Mouse (Mus musculus) midbrain, embryonic 15.5 days (tissue): ENCODE measurements around the gene Cdh13. TPM values are rescaled to one million over a fixed set of nuclear protein-coding genes. Genes with fewer than 3 reads are reported as not detected.

ENCODE experiments used
- ATAC-seq: fragments of 200-750 bp; cut with Nextera tagmentation; replicated peaks from 2 replicates; pipeline ENCODE4 v1.8.0; 2017; ENCODE audit warnings: moderate TSS enrichment
- H3K27ac ChIP-seq: fragments of 300-500 bp; sonication (generic); 2 replicates; pipeline ENCODE4 v1.5.1; 2015; ENCODE audit warnings: mild to moderate bottlenecking, inconsistent platforms
- H3K27me3 ChIP-seq: fragments of 300-500 bp; sonication (generic); replicated peaks from 2 replicates; pipeline ENCODE4 v1.6.1; 2015; ENCODE audit warnings: inconsistent platforms
- H3K36me3 ChIP-seq: fragments of 300-500 bp; sonication (generic); replicated peaks from 2 replicates; pipeline ENCODE4 v1.6.1; 2015; ENCODE audit warnings: inconsistent platforms
- H3K4me1 ChIP-seq: fragments of 300-500 bp; sonication (generic); 2 replicates; pipeline ENCODE4 v1.6.1; 2015; ENCODE audit warnings: inconsistent platforms
- H3K4me2 ChIP-seq: fragments of 300-500 bp; sonication (generic); 2 replicates; pipeline ENCODE4 v1.6.1; 2015; ENCODE audit warnings: inconsistent platforms, mild to moderate bottlenecking, moderate library complexity
- H3K4me3 ChIP-seq: fragments of 300-500 bp; sonication (generic); 2 replicates; pipeline ENCODE4 v1.5.1; 2015; ENCODE audit warnings: mild to moderate bottlenecking, inconsistent platforms
- H3K9ac ChIP-seq: fragments of 300-500 bp; sonication (generic); 2 replicates; pipeline ENCODE4 v1.6.1; 2015; ENCODE audit warnings: mild to moderate bottlenecking, inconsistent platforms
- H3K9me3 ChIP-seq: fragments of 300-500 bp; sonication (generic); 2 replicates; pipeline ENCODE4 v1.6.1; 2016; ENCODE audit warnings: inconsistent platforms
- WGBS: fragments of 180-500 bp; shearing (Covaris S2); methylation state at CpG from one replicate; pipeline ENCODE4 v1.1.7; 2015; ENCODE audit warnings: mixed read lengths; 5-methylcytosine and 5-hydroxymethylcytosine counted together
- polyA plus RNA-seq: library from polyadenylated mRNA; unstranded; fragments of >200 nt; fragmentation: Nextera tagmentation; extraction: Ambion mirVana; gene quantifications from 2 replicates; pipeline ENCODE4 v1.2.1, GENCODE M21; 2015

Cdh13 gene
- polyA plus RNA-seq, 1 experiment from 2014 or later: 110 TPM

DNA sequence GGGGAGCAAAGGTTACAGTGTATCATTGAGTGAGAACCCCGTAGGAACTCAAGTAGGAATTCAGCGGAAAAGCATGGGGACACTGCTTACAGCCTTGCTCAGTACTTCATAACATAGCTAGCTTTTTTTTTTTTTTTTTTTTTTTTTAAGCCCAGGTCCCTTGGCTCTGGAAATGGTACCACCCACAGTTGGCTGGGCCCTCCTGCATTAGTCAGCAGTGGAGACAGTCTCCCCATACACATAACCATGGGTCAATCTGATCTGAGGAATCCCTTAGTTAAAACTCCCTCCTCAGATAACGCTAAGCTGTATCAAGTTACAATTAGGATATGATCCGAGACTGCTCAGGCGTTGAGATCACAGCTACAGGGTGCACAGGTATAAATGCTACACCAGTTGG, 344.2 kb downstream of the Cdh13 start:
- Histone ChIP-seq H3K4me3 (no peak overlapping the region), H3K4me2 (no peak overlapping the region), H3K36me3 (no peaks in the 10 kb centered on the region), H3K9me3 (no peaks in the 10 kb centered on the region), H3K9ac (no peak overlapping the region), H3K27ac (no peak overlapping the region), H3K27me3 (no peaks in the 10 kb centered on the region), H3K4me1 (no peaks in the 10 kb centered on the region)
- no peak for ATAC-seq
- WGBS: 91% methylated on average over 5 of the region's 5 CpGs

DNA sequence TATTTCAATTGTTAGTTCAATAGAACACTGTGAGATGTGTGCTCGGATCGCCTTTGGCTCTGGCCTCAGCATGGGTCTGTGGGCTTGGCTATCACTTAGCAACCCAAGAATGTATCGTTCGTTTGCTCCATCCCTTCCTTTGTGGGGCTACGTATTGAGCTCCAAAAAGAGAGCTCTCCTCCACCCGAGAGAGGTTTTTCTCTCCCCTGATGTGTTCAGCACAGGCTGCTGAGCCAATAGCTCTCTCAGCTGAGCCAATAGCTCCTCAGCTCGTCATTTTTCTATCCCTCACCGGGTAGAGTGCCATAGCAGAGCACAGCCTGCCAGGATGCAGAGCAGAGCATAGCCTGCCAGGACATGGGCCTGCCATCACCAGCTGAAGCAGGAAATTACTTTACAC, 345.2 kb downstream of the Cdh13 start:
- WGBS: 48% methylated on average over 8 of the region's 8 CpGs
- ATAC-seq: no peak
- H3K27ac ChIP-seq: no peak overlapping the region

DNA sequence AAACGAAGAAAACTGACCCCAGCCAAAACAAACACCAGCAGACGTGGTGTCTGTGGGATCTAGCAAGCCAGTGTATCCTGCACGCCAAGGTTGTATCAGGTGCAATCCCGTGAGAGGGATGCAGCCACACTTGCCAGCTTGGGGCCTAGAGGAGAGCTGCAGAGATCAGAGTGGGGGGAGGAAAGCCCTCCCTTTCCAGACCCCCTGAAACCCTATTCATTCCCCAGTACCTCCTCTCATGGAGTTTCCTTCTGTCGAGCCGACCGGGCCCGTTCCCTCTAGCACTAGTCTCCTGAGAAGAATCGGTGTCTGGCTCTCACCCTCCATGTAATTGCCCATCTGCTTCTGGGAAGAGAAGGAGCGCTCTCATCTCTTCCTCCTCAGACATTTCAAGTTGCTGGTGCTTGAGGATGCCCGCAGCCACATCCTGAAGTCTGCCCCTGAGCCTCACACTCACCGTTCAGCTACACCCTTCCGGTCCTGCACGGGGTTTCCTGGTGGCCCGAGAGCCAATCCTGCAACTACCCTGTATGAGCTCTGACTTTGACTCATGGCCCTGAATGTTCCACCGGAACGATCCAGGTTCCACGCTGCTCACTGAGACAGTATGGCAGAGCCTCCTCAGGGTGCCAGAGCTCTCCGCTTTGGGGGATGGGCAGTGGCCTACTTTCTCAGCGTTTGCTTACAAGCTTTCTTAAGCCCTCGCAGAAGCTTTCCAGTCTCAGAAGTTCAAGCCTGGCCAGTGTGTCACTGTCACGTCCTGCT, 351.9 kb downstream of the Cdh13 start:
- Histone ChIP-seq H3K27ac (no peak overlapping the region), H3K27me3 (no peaks in the 10 kb centered on the region), H3K9ac (no peak overlapping the region), H3K4me2 (no peak overlapping the region), H3K36me3 (no peaks in the 10 kb centered on the region), H3K4me3 (no peak overlapping the region), H3K4me1 (no peaks in the 10 kb centered on the region), H3K9me3 (no peaks in the 10 kb centered on the region)
- WGBS: 70% methylated on average over 22 of the region's 22 CpGs
- ATAC-seq: no peak

More for the DNA sequence above, 345.2 kb downstream of the Cdh13 start:
- H3K27me3 ChIP-seq: no peaks in the 10 kb centered on the region
- H3K36me3 ChIP-seq: no peaks in the 10 kb centered on the region
- no peak overlapping the region for H3K4me2 ChIP-seq
- H3K4me1 ChIP-seq: no peaks in the 10 kb centered on the region
- no peak overlapping the region for H3K9ac ChIP-seq
- no peak overlapping the region for H3K4me3 ChIP-seq
- no peaks in the 10 kb centered on the region for H3K9me3 ChIP-seq

DNA sequence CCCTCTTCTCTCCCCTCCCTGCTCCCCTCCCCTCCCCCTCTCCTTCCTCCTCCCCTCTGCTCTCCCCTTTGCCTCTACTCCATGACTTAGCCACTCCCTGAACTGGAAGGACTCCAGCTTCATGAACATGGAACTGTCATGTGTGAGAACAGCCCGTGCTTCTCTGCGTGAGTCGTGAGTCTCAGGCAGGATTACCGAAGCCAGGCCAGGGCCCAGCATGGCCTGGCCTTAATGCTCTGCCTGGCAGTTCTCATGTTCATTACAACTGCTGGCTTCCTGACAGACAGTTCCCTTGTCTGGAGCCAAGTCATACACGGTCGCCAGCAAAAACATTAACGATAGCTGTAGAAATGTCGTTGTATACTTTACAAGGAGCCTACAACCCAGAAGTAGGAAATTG, 356.1 kb downstream of the Cdh13 start:
- WGBS: 87% methylated on average over 8 of the region's 8 CpGs
- no peak overlapping the region for H3K27ac ChIP-seq
- no peak overlapping the region for H3K4me3 ChIP-seq
- no peak overlapping the region for H3K4me2 ChIP-seq
- H3K9me3 ChIP-seq: no peaks in the 10 kb centered on the region
- no peaks in the 10 kb centered on the region for H3K36me3 ChIP-seq
- H3K27me3 ChIP-seq: no peaks in the 10 kb centered on the region
- no peak overlapping the region for H3K9ac ChIP-seq
- no peak for ATAC-seq
- H3K4me1 ChIP-seq: no peaks in the 10 kb centered on the region

DNA sequence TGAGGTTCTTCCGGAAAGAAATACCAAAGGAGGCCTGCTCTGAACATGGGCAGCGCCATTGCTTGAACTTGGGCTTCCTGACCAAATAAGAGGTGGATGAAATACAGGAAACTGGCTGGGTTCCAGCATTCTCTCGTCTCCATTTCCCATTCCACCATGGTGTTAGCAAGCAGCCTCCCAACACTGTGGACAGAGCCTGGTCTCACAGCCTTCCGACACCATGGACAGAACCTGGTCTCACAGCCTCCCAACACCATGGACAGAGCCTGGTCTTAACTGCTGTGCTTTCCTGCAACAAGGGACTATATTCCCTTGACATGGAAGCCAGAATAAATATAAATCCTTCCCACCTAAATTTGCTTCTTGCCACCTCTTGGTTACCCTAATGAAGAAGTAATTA, 358.3 kb downstream of the Cdh13 start:
- Histone ChIP-seq H3K4me2 (no peak overlapping the region), H3K4me3 (no peak overlapping the region), H3K4me1 (no peaks in the 10 kb centered on the region), H3K27me3 (no peaks in the 10 kb centered on the region), H3K9me3 (no peaks in the 10 kb centered on the region), H3K9ac (no peak overlapping the region), H3K36me3 (no peaks in the 10 kb centered on the region), H3K27ac (no peak overlapping the region)
- 91% methylated on average over 4 of the region's 4 CpGs for WGBS
- no peak for ATAC-seq

DNA sequence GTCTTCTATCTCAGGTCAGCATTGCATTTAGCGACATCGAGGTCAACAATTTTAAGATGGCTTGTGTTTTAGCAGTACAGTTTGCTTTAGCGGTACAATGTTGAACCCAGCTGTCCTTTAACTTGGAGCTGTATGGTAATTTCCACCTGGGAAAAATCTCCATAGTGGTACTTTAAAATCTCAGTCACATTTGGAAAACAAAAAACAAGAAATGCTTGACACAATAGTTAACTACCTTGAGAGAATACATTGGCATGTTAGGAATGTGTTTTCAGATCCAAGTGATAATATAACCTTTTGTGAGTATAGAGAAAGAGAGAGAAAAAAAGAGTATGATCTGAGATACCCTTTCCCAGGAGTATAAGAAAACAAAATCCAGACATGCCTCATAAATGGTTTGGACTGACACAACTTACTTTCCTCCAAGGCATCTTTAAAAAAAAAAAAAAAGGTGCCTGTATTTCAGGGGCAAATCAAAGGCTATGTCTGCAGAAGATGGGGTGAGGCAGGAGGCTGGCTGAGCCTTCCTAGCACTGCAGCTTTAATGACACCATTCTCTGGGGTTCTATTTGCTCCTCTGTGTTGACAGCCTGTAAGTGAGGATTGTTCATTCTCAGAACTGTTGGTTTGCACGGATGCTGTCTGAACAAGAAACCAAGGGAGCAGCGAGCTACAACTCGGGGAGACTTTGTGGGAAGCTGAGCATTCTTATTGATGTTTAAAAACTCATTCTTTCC, 365.4 kb downstream of the Cdh13 start:
- no peaks in the 10 kb centered on the region for H3K9me3 ChIP-seq
- H3K27me3 ChIP-seq: no peaks in the 10 kb centered on the region
- H3K36me3 ChIP-seq: no peaks in the 10 kb centered on the region
- H3K4me3 ChIP-seq: no peak overlapping the region
- WGBS: 79% methylated on average over 6 of the region's 6 CpGs
- H3K9ac ChIP-seq: no peak overlapping the region
- no peak for ATAC-seq
- H3K4me2 ChIP-seq: no peak overlapping the region
- peaks cover 7% of the 10 kb centered on the region; the same call in 1 of the 2 replicates for H3K4me1 ChIP-seq
- no peak overlapping the region for H3K27ac ChIP-seq

DNA sequence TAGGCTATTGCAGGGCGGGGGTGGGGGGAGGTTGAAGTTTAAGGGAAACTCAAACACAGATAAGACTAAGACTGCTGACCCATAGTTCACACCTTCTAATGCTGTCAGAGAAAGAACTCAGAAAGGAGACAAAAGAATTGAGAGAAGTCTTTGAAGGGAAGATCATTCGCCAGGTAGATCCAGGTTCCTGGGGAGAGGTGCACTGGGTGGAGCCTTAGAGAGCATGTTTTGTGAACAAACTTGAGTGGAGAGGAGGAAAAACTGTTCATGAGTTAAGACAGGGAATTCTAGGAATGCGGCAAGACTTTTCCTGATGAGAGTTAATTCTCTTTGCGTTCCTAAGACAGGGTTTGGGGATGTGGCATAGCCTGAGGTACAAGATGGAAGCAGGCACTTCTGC, 366.4 kb downstream of the Cdh13 start:
- WGBS: 93% methylated on average over 4 of the region's 4 CpGs
- no peaks in the 10 kb centered on the region for H3K36me3 ChIP-seq
- no peak overlapping the region for H3K4me3 ChIP-seq
- no peak overlapping the region for H3K9ac ChIP-seq
- no peak overlapping the region for H3K4me2 ChIP-seq
- no peaks in the 10 kb centered on the region for H3K27me3 ChIP-seq
- H3K4me1 ChIP-seq: peaks cover 7% of the 10 kb centered on the region; the same call in 1 of the 2 replicates
- H3K27ac ChIP-seq: no peak overlapping the region
- H3K9me3 ChIP-seq: no peaks in the 10 kb centered on the region
- ATAC-seq: no peak

DNA sequence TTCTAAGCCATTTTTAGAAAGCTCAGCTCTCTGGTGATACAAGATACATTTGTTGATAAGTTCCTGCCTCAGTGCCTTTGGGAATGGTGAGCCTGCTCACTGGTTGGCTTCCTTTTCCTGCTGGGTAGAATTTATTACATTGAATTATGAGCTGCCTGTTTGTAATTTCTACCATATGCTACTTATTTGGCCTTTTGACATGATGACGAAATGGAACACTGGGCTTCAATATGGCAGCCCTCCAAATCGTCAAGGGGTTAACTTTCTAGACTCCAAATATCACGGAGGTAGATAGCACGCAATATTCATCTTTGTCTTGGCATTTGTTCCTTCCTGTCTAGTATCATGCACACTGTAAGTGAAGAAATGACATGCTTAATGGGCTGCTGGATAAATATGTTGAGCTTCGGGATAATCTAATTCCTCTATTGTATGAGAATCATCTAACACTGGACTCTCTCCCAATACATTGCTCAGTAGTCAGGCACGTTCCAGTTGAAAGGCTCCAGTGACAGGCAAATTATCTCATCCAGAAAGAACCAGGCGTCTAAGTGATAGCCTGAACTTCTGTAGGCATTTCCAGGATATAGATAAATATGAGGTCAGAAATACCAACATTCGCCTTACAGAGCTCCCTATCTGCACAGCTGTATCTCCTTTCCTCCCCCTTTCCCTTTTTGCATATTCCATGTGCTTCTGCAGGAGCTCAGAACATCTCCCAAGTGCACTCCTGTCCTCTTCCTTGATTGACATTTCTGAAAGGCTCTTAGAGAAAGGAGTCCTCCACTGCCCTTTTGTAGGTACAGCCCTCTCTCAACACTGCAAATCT, 378.7 kb downstream of the Cdh13 start:
- Histone ChIP-seq H3K9ac (no peak overlapping the region), H3K9me3 (no peaks in the 10 kb centered on the region), H3K4me3 (no peak overlapping the region), H3K27ac (no peak overlapping the region), H3K36me3 (no peaks in the 10 kb centered on the region), H3K4me1 (0 out of 2 replicates have a peak, but pooled peaks cover 6% of the 10 kb centered on the region), H3K27me3 (no peaks in the 10 kb centered on the region), H3K4me2 (no peak overlapping the region)
- no peak for ATAC-seq
- WGBS: 80% methylated on average over 8 of the region's 8 CpGs

DNA sequence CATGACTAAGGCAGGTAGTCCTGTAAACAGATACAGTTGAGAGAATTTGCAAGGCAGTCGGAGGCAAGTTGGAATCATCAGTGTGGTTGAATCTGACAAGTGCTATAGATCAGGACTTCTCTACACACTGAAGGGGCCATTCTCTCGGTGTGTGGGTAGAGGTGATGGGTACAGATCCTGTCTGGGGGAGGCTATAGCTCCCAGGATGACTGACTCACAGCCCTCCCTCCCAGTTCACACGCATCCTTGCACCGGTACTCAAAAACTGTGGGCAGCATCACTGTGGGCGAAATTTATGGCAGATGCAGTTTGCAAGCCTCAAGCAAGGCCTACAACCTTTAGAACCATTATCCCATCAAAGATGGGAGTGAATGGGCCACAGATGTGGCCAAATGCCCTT, 381.5 kb downstream of the Cdh13 start:
- Histone ChIP-seq H3K4me3 (no peak overlapping the region), H3K9me3 (no peaks in the 10 kb centered on the region), H3K36me3 (no peaks in the 10 kb centered on the region), H3K9ac (no peak overlapping the region), H3K27ac (no peak overlapping the region), H3K4me1 (peaks cover 13% of the 10 kb centered on the region), H3K27me3 (no peaks in the 10 kb centered on the region), H3K4me2 (no peak overlapping the region)
- WGBS: 89% methylated on average over 5 of the region's 5 CpGs
- ATAC-seq: no peak

DNA sequence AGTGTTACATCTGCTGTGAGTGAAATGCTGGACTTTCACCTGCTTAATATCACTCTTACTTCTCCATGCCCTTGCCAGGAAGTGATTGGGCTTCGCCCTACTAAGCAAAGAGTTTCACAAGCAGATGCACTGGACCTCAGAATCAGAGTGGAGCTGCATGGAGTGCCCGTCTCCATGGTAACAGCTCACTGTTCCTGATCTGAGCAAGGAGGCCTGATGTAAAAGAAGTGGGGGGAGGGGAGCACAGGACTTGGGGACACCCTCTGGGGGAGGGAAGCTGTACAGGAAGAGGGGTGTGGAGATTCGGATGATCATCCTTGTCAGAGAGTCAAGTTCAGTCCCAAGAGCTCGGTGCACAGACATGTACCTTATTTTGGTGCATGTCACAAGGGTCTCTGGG, 384.2 kb downstream of the Cdh13 start:
- WGBS: 71% methylated on average over 4 of the region's 4 CpGs
- H3K36me3 ChIP-seq: no peaks in the 10 kb centered on the region
- H3K4me1 ChIP-seq: peaks cover 13% of the 10 kb centered on the region
- no peaks in the 10 kb centered on the region for H3K27me3 ChIP-seq
- no peak overlapping the region for H3K4me2 ChIP-seq
- no peak overlapping the region for H3K27ac ChIP-seq
- H3K4me3 ChIP-seq: no peak overlapping the region
- no peak for ATAC-seq
- no peaks in the 10 kb centered on the region for H3K9me3 ChIP-seq
- H3K9ac ChIP-seq: no peak overlapping the region

DNA sequence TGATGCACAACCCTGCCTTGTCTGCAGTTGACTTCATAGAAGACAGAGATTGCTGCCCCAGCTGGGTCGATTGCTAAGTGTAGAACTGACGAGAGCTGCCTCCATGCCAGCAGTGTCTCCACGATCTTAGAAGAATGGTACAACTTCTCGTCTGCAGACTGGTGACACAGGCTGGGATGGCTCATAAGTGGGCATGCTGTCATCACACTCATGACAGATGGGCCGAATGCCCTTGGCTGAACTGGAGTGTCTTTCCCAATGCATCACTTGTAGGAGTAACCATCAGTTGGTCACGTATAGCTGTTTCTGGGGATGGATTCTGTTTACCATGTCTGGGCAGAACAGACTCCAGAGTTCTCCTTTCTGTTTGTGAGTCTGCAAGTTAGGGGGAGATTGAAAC, 392.7 kb downstream of the Cdh13 start:
- no peaks in the 10 kb centered on the region for H3K4me1 ChIP-seq
- no peaks in the 10 kb centered on the region for H3K9me3 ChIP-seq
- H3K27me3 ChIP-seq: no peaks in the 10 kb centered on the region
- no peak overlapping the region for H3K4me3 ChIP-seq
- H3K27ac ChIP-seq: no peak overlapping the region
- 91% methylated on average over 6 of the region's 6 CpGs for WGBS
- H3K4me2 ChIP-seq: no peak overlapping the region
- H3K9ac ChIP-seq: no peak overlapping the region
- no peaks in the 10 kb centered on the region for H3K36me3 ChIP-seq
- no peak for ATAC-seq

DNA sequence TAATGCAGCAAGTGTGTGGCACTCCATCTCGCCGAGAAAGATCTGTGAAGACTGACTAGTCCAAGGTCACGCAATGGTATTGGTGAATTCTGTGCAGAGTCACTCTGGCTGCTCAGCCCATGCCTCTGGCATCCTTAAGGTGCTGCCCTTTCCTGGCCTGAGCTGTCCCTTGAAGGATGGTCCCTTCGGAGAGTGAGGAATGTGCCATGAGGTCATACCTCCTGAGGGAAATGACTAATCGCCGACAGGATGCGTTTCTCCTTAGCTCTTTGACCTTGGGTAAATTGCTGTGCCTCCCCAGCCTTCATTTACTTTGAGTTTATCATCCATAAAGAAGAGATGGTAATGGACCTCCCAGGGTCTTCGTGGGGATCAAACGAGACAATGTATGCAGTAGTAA, 395.8 kb downstream of the Cdh13 start:
- Histone ChIP-seq H3K9me3 (no peaks in the 10 kb centered on the region), H3K4me1 (no peaks in the 10 kb centered on the region), H3K4me3 (no peak overlapping the region), H3K27ac (no peak overlapping the region), H3K27me3 (no peaks in the 10 kb centered on the region), H3K4me2 (no peak overlapping the region), H3K36me3 (no peaks in the 10 kb centered on the region), H3K9ac (no peak overlapping the region)
- 84% methylated on average over 9 of the region's 9 CpGs for WGBS
- ATAC-seq: no peak
